Mouse (Mus musculus) ES-E14 (cell line): ENCODE measurements around the gene Foxn3.

Source experiments
- CHD2 ChIP-seq: IDR thresholded peaks from 2 replicates; pipeline ENCODE4 v1.6.1; 2014; ENCODE audit warnings: mild to moderate bottlenecking, low read depth, low read length, inconsistent platforms
- HCFC1 ChIP-seq: IDR thresholded peaks from 2 replicates; pipeline ENCODE4 v1.6.1; 2012; ENCODE audit warnings: low read length, inconsistent platforms, borderline replicate concordance; ENCODE audit not compliant: insufficient read depth
- MAFK ChIP-seq: IDR thresholded peaks from 2 replicates; pipeline ENCODE4 v1.6.1; 2014; ENCODE audit warnings: mild to moderate bottlenecking, low read depth, low read length, inconsistent platforms; ENCODE audit not compliant: insufficient read depth
- ZC3H11A ChIP-seq: IDR thresholded peaks from 2 replicates; pipeline ENCODE4 v1.6.1; 2012; ENCODE audit warnings: low read depth, mild to moderate bottlenecking, inconsistent platforms, low read length, borderline replicate concordance

- TF ChIP-seq MAFK (no peak), CHD2 (no peak), ZC3H11A (no peak), HCFC1 (no peak)
Observed at GRCm38 (mm10) chr12:99257570-99257969, 305.8 kb downstream of the Foxn3 start.
